Mouse (Mus musculus): ENCODE results near the gene Ankrd37. TPM values are rescaled to one million over a fixed set of nuclear protein-coding genes. Genes with fewer than 3 reads are reported as not detected.
A peak's percentile ranks its signal among the peaks of the same experiment; 100 is the strongest.

Ankrd37 gene
- under 1 TPM; 0.60 to 0.82 TPM for total RNA-seq (2021)
- long read RNA-seq, experiment 1, partial matches to known transcripts = 0 of 1 reads
- long read RNA-seq, experiment 1, other reads (novel, unspliced or antisense) = 0 of 1 reads
- long read RNA-seq, experiment 2 = 0 reads

GRCm38 (mm10) chr8:46005596-46005995, at the start of gene Ankrd37:
Gene Ankrd37 (minus strand): TSS chr8:46005707.
- no peak for DNase-seq

- no peak for DNase-seq
These were observed 34.8 kb upstream of the Ankrd37 start for GRCm38 (mm10) chr8:46040260-46040659.

- DNase-seq = no peak
These were observed 34.2 kb upstream of the Ankrd37 start for GRCm38 (mm10) chr8:46039666-46040065.

- no peak for DNase-seq
These were observed 30.7 kb upstream of the Ankrd37 start for GRCm38 (mm10) chr8:46036217-46036616.

GRCm38 (mm10) chr8:46024392-46024791, 18.9 kb upstream of the Ankrd37 start:
- DNase-seq = no peak

GRCm38 (mm10) chr8:46022758-46023157, 17.3 kb upstream of the Ankrd37 start:
- no peak for DNase-seq

GRCm38 (mm10) chr8:46022203-46022602, 16.7 kb upstream of the Ankrd37 start:
- DNase-seq = no peak

- peak in 1 of 2 experiments; percentile 19 for DNase-seq
These were observed 5.5 kb upstream of the Ankrd37 start for GRCm38 (mm10) chr8:46010746-46011680.

GRCm38 (mm10) chr8:46010306-46010705, 4.8 kb upstream of the Ankrd37 start:
- no peak for DNase-seq

- no peak for DNase-seq
These were observed 1.7 kb upstream of the Ankrd37 start for GRCm38 (mm10) chr8:46007050-46007672.

- peak; percentile 100 for DNase-seq
These were observed 5.5 kb downstream of the Ankrd37 start for GRCm38 (mm10) chr8:45999784-46000705.

GRCm38 (mm10) chr8:45999138-45999783, 6.2 kb downstream of the Ankrd37 start, which contains the start of gene Lrp2bp:
Gene Lrp2bp (plus strand): TSS chr8:45999303.
- DNase-seq = peak in 1 of 2 experiments; percentile 8

- no peak for DNase-seq
These were observed 7.3 kb downstream of the Ankrd37 start for GRCm38 (mm10) chr8:45998228-45998627.

GRCm38 (mm10) chr8:45995576-45995975, 9.9 kb downstream of the Ankrd37 start:
- DNase-seq = no peak

GRCm38 (mm10) chr8:45994111-45994510, 11.4 kb downstream of the Ankrd37 start:
- DNase-seq = no peak

- DNase-seq = no peak
These were observed 14.7 kb downstream of the Ankrd37 start for GRCm38 (mm10) chr8:45990631-45991310.

GRCm38 (mm10) chr8:45988189-45988588, 17.3 kb downstream of the Ankrd37 start:
- no peak for DNase-seq

- DNase-seq = no peak
These were observed 18.8 kb downstream of the Ankrd37 start for GRCm38 (mm10) chr8:45986665-45987064.

GRCm38 (mm10) chr8:45975837-45976468, 29.6 kb downstream of the Ankrd37 start:
- no peak for DNase-seq

Data from adrenal gland, postnatal 36 days (tissue).